Mouse (Mus musculus): Measurements from ENCODE around the gene Ranbp17. TPM values are rescaled to one million over a fixed set of nuclear protein-coding genes. Genes with fewer than 3 reads are reported as not detected.

Gene Ranbp17
- total RNA-seq (2023): 1 to 10 TPM; 1.6 to 2.0 TPM

GRCm38 (mm10) chr11:33513376-33513991 is at the start of gene Ranbp17:
Gene Ranbp17 (minus strand): TSS chr11:33513746.

GRCm38 (mm10) chr11:33276637-33277036 is 236.9 kb downstream of the Ranbp17 start, which contains the start of gene Gm12117:
Gene Gm12117 (minus strand): TSS chr11:33276737.

GRCm38 (mm10) chr11:33203383-33204328 is 309.9 kb downstream of the Ranbp17 start, which contains the start of gene Tlx3:
Gene Tlx3 (minus strand): TSS chr11:33203589.

GRCm38 (mm10) chr11:33162998-33163506 is 350.5 kb downstream of the Ranbp17 start, which contains the start of gene Npm1:
Gene Npm1 (minus strand): TSS chr11:33163206.

Other genes with a start within 250 kb of the Ranbp17 start
- gene Gm12117, start 237.0 kb downstream of the Ranbp17 start, total RNA-seq (2023): not detected
- not detected for gene Gabrp, start 65.2 kb upstream of the Ranbp17 start, total RNA-seq (2023)
- not detected for gene D130052B06Rik, start 85.6 kb upstream of the Ranbp17 start, total RNA-seq (2023)

All from neutrophil, adult 83 days (primary cell).